Mouse (Mus musculus) intestine, embryonic 15.5 days (tissue): ENCODE data around the gene Siae. TPM values are rescaled to one million over a fixed set of nuclear protein-coding genes. Genes with fewer than 3 reads are reported as not detected.

Experiments
- ATAC-seq: fragments of 200-750 bp; cut with Nextera tagmentation; 2 replicates; pipeline ENCODE4 v1.8.0; 2017; ENCODE audit warnings: moderate TSS enrichment, moderate library complexity
- H3K27ac ChIP-seq: fragments of 300-500 bp; sonication (generic); 2 replicates; pipeline ENCODE4 v1.5.1; 2015; ENCODE audit warnings: mild to moderate bottlenecking, inconsistent platforms
- H3K27me3 ChIP-seq: fragments of 300-500 bp; sonication (generic); replicated peaks from 2 replicates; pipeline ENCODE4 v1.6.1; 2015; ENCODE audit warnings: inconsistent platforms
- H3K36me3 ChIP-seq: fragments of 300-500 bp; sonication (generic); 2 replicates; pipeline ENCODE4 v1.6.1; 2015; ENCODE audit warnings: inconsistent platforms
- H3K4me1 ChIP-seq: fragments of 300-500 bp; sonication (generic); replicated peaks from 2 replicates; pipeline ENCODE4 v1.6.1; 2015; ENCODE audit warnings: inconsistent platforms
- H3K4me2 ChIP-seq: fragments of 300-500 bp; sonication (generic); replicated peaks from 2 replicates; pipeline ENCODE4 v1.6.1; 2015; ENCODE audit warnings: mild to moderate bottlenecking, inconsistent platforms
- H3K4me3 ChIP-seq: fragments of 300-500 bp; sonication (generic); replicated peaks from 2 replicates; pipeline ENCODE4 v1.5.1; 2015; ENCODE audit warnings: inconsistent platforms
- H3K9ac ChIP-seq: fragments of 300-500 bp; sonication (generic); 2 replicates; pipeline ENCODE4 v1.6.1; 2015; ENCODE audit warnings: inconsistent platforms
- H3K9me3 ChIP-seq: fragments of 300-500 bp; sonication (generic); 2 replicates; pipeline ENCODE4 v1.6.1; 2016; ENCODE audit warnings: inconsistent platforms
- WGBS: fragments of 180-500 bp; shearing (Covaris S2); methylation state at CpG from one replicate; pipeline ENCODE4 v1.1.7; 2015; 5-methylcytosine and 5-hydroxymethylcytosine counted together
- polyA plus RNA-seq: library from polyadenylated mRNA; unstranded; fragments of >200 nt; fragmentation: Nextera tagmentation; extraction: Ambion mirVana; gene quantifications from 2 replicates; pipeline ENCODE4 v1.2.1, GENCODE M21; 2015

Gene Siae
- polyA plus RNA-seq, 1 experiment from 2014 or later: 14.5 TPM

DNA sequence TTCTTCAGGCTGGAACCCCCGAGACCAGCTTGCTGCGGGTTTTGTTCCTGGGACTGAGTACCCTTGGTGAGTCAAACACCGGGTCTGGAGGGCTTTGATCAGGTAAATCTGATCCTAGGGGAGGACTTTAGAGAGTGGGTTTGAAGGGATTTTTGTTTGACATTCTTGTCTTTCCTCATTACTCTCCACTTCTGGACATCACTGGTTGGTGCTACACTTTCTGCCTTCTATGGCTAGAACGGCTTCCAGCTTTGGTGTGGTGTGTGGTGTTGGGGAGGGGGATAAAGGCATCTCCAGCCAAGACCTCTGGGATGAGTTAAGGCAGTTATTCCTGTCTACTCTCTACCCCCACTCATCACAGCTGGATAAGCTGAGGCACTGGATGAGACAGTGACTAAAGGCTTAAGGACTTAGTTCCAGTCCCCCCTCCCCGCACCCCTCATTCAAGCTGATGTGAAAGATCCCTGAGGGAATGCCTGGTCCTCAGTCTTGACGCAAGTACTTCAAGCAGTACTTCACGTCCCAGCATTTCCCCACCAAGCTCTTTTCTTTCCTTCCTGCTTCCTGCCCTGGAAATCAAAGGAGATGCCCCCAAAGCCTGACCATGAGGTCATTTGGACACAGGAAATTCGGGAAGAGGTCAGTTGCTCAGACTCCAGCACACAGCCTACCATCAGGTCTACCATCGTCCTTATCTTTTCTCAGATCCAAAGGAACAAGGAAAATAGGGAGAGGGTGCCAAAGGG lies 27.1 kb upstream of the Siae start:
- ATAC-seq: no peak
- Histone ChIP-seq H3K9me3 (no peaks in the 10 kb centered on the region), H3K4me3 (peak overlapping the region; percentile 36), H3K27me3 (peaks cover 40% of the 10 kb centered on the region), H3K4me2 (peak overlapping the region; percentile 85; the same call in 1 of the 2 replicates), H3K9ac (no peak overlapping the region), H3K36me3 (no peaks in the 10 kb centered on the region), H3K27ac (0 out of 2 replicates have a peak overlapping the region, but pooled peaks have one; percentile 22), H3K4me1 (peaks cover 23% of the 10 kb centered on the region)
- 39% methylated on average over 9 of the region's 9 CpGs for WGBS

DNA sequence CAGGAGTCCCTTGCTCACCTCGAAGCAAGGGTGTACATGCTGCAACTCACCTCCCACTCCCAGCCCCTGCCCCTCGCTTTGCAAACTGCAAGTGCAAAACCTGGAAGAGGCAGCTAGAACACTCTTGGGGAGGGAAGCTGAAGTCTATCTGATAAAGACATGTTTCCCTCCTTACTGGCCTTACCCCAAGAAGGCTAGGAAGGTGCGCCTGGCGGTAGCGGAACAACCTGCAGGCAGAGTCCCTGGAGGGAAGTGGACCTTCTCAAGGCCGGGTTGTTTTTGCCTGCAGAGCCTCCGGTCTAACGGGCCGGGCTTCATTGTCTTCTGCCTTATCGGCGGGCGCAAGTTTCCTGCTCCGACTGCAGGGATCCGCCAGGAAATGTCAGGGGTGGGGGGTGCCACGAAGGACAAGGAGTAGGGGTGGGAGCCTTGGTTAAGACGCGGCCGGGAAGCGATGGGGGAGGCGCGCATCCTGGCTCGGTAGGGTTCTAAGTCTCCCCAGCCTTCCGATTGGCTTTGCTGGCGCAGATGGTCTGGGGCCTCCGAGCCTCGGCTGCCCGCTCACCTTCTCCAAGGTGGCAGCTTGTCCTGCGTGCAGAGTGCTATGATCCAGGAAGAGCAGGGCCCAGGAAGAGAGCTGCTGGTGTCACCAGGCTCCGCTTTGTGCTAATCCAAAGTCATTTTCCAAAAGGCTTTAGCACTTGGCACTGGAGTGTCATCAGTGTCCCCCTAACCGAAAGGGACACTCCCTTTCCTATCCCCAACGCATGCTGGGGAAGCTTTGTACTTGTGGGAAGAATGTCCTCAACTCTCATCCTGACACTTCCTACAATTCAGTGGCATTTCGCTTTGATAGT lies 25.2 kb upstream of the Siae start:
- ATAC-seq: peak; percentile 65
- 3% methylated on average over 32 of the region's 32 CpGs for WGBS
- Histone ChIP-seq H3K4me2 (peak overlapping the region; percentile 85), H3K9ac (peak overlapping the region; percentile 39), H3K27ac (peak overlapping the region; percentile 40; the same call in 1 of the 2 replicates), H3K4me3 (peak overlapping the region; percentile 36), H3K36me3 (no peaks in the 10 kb centered on the region), H3K4me1 (peaks cover 23% of the 10 kb centered on the region), H3K9me3 (no peaks in the 10 kb centered on the region), H3K27me3 (peaks cover 40% of the 10 kb centered on the region)

DNA sequence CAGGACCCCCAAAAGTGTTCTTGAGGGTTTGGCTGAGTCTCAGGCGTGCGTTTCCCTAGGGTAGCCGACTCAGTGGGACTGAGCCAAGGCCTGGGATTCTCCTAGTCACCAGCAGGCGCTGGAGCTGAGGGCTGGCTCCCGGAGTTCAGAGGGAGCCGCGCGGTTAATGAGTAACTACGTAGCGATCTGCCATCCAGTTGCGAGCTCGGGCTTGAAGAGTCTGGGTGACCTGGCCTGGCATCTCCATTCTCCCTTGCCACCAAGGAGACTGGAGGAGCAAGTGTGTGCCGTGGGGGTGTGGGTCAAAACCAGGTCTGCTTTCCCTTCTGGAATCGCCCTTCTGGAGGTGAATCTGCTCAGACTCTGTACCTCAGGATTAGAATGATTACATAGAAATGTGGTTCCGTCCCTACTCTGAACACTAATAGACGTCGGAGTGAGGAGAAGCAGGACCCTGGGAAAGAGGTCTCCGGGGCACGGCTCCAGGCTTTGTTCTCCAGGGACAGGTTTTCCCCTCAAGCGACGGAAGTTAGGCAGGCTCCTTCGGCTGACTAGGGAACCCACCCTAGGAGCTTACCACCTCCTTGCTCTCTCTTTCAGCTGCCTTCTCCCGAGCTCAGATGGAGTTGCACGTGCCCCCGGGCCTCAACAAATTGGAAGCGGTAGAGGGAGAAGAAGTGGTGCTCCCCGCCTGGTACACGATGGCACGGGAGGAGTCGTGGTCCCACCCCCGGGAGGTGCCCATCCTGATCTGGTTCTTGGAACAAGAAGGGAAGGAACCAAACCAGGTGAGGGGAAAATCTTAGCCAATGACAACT lies 24.4 kb upstream of the Siae start:
- peak; percentile 95 for ATAC-seq
- Histone ChIP-seq H3K36me3 (no peaks in the 10 kb centered on the region), H3K27me3 (peaks cover 40% of the 10 kb centered on the region), H3K4me1 (peaks cover 23% of the 10 kb centered on the region), H3K4me2 (peak overlapping the region; percentile 85), H3K4me3 (peak overlapping the region; percentile 36), H3K9me3 (no peaks in the 10 kb centered on the region), H3K27ac (0 out of 2 replicates have a peak overlapping the region, but pooled peaks have one; percentile 40), H3K9ac (peak overlapping the region; percentile 39)
- 2% methylated on average over 31 of the region's 31 CpGs for WGBS

DNA sequence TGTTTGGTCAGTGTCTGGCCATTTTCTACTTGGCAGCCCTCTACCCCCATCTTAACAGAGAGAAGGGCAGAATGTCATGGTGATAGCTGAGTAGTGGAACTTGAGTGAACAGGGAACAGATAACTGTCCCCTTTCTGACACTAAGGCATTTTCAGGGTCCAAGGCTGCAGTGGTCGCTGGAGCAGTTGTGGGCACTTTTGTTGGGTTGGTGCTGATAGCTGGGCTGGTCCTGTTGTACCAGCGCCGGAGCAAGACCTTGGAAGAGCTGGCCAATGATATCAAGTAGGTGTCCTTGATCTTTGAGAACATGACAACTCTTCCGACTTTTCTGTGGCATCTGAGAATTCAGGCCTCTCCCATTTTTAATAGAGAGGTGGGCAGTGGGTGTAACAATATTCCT lies 18.6 kb upstream of the Siae start:
- Histone ChIP-seq H3K27ac (no peak overlapping the region), H3K9ac (no peak overlapping the region), H3K9me3 (no peaks in the 10 kb centered on the region), H3K4me3 (no peak overlapping the region), H3K27me3 (no peaks in the 10 kb centered on the region), H3K4me2 (no peak overlapping the region), H3K4me1 (peaks cover 6% of the 10 kb centered on the region; the same call in 1 of the 2 replicates), H3K36me3 (no peaks in the 10 kb centered on the region)
- WGBS: 90% methylated on average over 4 of the region's 4 CpGs
- ATAC-seq: no peak

DNA sequence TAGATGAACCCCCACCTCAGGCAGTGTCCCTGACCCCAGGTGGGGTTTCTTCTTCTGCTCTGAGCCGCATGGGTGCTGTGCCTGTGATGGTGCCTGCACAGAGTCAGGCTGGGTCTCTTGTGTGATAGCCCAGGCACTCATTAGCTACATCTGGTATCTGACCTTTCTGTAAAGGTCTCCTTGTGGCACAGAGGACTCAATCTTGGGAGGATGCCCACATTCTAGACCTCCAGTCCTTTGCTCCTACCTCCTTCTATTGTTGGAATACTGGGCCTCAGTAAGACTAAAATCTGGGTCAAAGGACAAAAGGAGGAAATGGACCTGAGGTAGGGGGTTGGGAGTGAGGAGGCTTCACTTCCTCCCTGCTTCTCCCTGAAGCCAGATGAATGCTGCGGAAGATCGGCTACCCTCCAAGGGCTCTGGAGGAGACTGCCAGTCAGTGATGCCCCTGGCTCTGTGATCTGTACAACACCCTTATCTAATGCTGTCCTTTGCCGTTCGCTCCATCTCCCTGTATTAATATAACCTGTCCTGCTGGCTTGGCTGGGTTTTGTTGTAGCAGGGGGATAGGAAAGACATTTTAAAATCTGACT lies 17.7 kb upstream of the Siae start:
- Histone ChIP-seq H3K27ac (no peak overlapping the region), H3K4me1 (peaks cover 6% of the 10 kb centered on the region; the same call in 1 of the 2 replicates), H3K4me3 (no peak overlapping the region), H3K9ac (no peak overlapping the region), H3K27me3 (no peaks in the 10 kb centered on the region), H3K36me3 (no peaks in the 10 kb centered on the region), H3K9me3 (no peaks in the 10 kb centered on the region), H3K4me2 (no peak overlapping the region)
- WGBS: 75% methylated on average over 5 of the region's 5 CpGs
- ATAC-seq: no peak

DNA sequence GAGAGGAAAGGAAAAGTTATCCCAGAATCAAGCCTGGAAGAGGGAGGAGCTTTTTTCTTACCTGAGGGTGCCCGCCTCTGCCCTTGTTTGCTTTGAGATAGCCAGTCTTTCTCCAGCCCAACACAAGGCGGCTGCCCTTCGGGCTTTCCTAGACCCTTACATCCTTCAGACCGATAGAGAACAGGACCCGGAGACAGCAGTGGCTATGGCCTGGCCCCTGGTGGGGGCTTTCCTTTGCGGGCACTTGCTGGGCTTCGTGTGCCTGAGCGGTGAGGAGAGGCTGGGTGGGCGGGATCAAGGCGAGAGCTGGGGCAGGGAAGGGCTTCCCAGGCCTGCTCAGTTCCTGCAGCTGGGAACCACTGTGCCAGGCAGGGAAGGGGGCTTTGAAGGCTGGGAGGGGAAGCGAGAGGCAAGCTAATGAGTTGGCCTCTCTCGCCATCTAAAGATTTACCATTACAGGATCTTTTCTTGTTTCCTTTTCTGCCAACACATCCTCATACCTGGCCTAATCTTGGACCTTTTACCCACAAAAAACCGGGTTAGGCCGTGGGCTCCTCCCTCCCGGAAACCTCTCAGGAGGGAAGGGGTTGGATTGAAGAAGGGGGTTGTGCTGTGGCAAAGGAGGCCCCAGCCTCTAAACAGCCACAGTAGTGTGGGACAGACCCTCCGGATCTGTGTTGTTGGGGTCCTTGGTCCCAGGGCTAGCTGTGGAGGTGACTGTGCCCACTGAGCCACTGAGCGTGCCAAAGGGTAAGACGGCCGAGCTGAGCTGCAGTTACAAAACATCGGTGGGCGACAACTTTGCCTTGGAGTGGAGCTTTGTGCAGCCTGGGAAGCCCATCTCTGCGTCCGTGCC lies 16.1 kb upstream of the Siae start, which contains the start of gene Vsig2:
Gene Vsig2 (plus strand): TSS at position 86 of the 856 bp plus-strand sequence.
- peaks cover 7% of the 10 kb centered on the region; the same call in 1 of the 2 replicates for H3K4me1 ChIP-seq
- H3K4me2 ChIP-seq: peak within 1 kb of the TSS; percentile 34; the same call in 1 of the 2 replicates
- no peaks in the 10 kb centered on the region for H3K27me3 ChIP-seq
- WGBS: 53% methylated on average over 23 of the region's 23 CpGs
- no peaks in the 10 kb centered on the region for H3K36me3 ChIP-seq
- no peak; the same call in 1 of the 2 replicates for ATAC-seq
- no peaks in the 10 kb centered on the region for H3K9me3 ChIP-seq
- H3K27ac ChIP-seq: no peak within 1 kb of the TSS
- no peak within 1 kb of the TSS for H3K9ac ChIP-seq
- H3K4me3 ChIP-seq: no peak within 1 kb of the TSS

DNA sequence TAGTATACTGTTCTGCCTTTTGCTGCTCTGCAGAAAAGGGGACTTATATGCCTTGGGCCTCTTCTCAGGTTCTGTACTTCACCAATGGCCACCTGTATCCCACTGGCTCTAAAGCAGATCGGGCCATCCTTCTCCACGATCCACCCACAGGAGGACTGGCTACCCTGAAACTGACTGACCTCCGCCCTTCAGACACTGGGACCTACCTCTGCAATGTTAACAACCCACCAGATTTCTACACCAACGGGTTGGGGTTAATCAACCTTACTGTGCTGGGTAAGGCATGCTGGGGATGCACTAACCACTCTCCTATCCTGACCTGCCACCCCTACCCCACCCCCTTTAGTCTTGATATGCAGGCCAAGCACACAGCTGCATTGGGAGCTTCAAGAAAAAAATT lies 15.3 kb upstream of the Siae start:
- Histone ChIP-seq H3K27me3 (peaks cover 2% of the 10 kb centered on the region), H3K9me3 (no peaks in the 10 kb centered on the region), H3K4me3 (no peak overlapping the region), H3K27ac (no peak overlapping the region), H3K9ac (no peak overlapping the region), H3K4me1 (peaks cover 10% of the 10 kb centered on the region; the same call in 1 of the 2 replicates), H3K36me3 (no peaks in the 10 kb centered on the region), H3K4me2 (no peak overlapping the region)
- ATAC-seq: no peak
- 89% methylated on average over 4 of the region's 4 CpGs for WGBS

DNA sequence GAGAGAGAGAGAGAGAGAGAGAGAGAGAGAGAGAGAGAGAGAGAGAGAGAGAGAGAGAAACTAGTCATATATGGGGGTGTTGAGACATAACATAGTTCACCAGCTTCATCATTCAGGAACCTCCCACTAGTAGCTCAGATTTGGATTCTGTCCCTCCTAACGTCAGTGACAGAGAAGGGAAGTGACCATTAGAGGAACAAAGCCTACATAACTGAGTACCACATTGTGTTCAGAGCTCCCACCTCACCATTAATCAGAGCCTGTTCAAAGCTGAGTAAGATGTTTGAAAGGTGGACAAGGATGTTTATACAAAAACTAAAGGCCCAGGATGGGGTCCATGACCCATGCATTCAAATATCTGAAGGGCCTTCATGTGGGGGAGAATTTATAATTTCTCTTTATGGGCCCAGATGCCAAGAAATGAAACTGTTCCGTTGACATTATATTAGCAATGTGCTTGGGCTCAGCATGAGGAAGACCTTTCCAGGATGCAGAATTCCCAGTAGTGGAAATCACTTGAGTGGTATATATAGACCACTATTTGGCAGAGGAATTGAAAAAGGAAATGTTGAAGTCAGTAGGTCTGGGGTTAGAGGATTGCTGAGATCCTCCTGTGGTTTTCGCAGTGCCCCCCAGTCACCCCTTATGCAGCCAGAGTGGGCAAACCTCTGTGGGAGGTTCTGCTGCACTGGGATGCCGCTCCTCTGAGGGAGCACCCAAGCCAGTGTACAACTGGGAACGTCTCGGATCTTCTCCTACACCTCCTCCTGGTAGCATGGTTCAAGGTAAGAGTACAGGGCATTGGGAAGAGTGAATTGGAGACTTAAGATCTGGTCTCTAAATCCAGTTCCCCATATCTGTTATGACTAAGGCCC lies 14.6 kb upstream of the Siae start:
- Histone ChIP-seq H3K4me3 (no peak overlapping the region), H3K27ac (no peak overlapping the region), H3K4me2 (no peak overlapping the region), H3K27me3 (peaks cover 10% of the 10 kb centered on the region), H3K4me1 (peaks cover 12% of the 10 kb centered on the region; the same call in 1 of the 2 replicates), H3K9ac (no peak overlapping the region), H3K9me3 (no peaks in the 10 kb centered on the region), H3K36me3 (no peaks in the 10 kb centered on the region)
- no peak for ATAC-seq
- WGBS: 71% methylated on average over 6 of the region's 6 CpGs

DNA sequence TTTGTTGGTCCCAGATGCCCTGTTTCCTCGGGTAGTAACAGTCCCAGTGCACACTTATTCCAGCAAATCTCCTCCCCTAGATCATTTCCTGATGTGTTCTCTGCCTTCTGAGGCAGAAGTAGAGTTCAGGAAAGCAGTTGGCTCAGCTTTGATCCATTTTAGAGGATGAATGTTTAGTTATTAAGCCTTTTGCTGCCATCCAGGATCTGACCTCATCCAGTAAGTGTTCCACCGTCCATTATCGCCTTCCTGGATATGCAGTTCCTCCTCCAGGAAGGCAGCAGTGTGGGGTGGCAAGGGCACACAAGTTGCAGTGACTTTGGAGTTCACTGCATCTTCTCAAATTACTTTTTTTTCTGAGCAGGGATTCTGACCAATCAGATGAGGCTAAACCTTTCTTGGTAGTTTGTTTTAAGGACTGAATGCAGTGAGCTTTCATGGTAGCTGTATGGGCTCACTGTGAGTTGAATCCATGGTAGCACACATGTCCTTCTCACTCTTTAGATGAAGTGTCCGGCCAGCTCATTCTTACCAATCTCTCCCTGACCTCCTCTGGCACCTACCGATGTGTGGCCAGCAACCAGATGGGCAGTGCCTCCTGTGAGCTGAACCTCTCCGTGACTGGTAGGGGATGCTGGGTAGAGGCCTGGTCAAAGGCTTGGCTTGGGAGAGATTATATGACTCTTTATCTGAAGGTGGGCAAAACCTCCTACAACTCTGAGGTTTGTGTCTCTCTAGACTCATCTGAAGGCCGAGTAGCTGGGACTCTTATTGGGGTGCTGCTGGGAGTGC lies 13.5 kb upstream of the Siae start:
- Histone ChIP-seq H3K4me3 (no peak overlapping the region), H3K4me1 (peaks cover 13% of the 10 kb centered on the region; the same call in 1 of the 2 replicates), H3K4me2 (no peak overlapping the region), H3K36me3 (no peaks in the 10 kb centered on the region), H3K9ac (no peak overlapping the region), H3K27me3 (peaks cover 15% of the 10 kb centered on the region), H3K27ac (no peak overlapping the region), H3K9me3 (no peaks in the 10 kb centered on the region)
- WGBS: 68% methylated on average over 7 of the region's 7 CpGs
- no peak for ATAC-seq
